Mouse (Mus musculus) hematopoietic stem cell, adult 5-6 weeks (primary cell): ENCODE data around the gene Itpka. TPM values are rescaled to one million over a fixed set of nuclear protein-coding genes. Genes with fewer than 3 reads are reported as not detected.

Experiments
- ATAC-seq, 2 experiments: fragments of 125-278 bp in 1 of 2; replicated peaks in 1 of 2; 2 replicates each; pipeline ENCODE4 v1.8.0; 2016 to 2017; ENCODE audit warnings: inconsistent platforms in 2 of 2, mild to moderate bottlenecking in 2 of 2, moderate number of reproducible peaks in 2 of 2, low read depth in 1 of 2, moderate TSS enrichment in 1 of 2; ENCODE audit not compliant: low FRiP score in 2 of 2, poor library complexity in 2 of 2, severe bottlenecking in 2 of 2, insufficient read depth in 1 of 2, low TSS enrichment in 1 of 2
- total RNA-seq: library from RNA; stranded (forward); fragments of 172-1452, 232-1000 nt; gene quantifications from 2 replicates; pipeline ENCODE4 v1.2.3, GENCODE M21; 2017

Gene Itpka
- total RNA-seq, 1 experiment from 2014 or later: 1.7 TPM

DNA sequence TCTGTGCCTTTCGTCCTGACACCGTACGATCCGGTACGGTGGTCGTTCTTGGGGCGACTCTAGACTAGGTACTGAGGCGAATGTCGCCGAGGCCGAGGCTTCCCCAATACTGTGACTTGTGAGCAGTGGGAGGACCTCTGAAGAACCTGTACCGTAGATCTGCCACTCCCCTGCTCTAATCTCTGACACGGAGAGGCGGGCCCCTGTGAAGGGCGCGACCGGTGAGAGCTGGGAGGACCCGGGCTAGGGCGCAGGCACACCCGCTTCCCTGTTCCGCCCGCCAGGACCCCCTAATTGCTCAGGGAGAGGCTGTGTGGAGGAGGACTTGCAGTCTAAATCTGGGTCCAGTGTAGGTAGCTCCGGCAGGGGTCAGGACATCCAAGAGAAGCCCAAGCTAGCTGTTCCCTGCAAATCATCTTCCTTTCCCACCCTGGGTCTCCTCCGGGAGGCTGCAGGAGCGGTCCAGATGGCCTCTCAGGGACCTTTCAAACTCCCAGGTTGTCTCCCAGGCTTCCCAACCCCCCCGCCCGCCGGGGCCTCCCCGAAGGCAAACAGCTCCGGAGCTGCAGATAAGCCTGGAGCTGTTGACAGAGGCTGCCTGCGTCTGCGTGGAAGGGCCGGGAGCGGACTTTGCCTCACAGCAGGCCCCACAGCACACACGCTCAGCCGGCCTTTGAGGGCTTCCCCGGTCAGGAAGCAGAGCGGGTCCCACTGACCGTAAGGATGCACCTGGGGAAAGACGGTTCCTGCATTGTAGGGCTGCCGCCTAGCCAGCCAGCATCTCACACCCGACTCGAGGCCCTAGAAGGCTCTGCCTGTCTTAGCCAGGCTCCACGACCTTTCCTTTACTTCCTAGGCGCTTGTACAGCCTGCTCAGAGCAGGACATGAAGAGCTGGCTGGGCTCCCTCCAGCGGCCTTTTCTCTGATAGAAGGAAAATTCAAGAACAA, 2.3 kb downstream of the Itpka start:
- no peak for ATAC-seq

DNA sequence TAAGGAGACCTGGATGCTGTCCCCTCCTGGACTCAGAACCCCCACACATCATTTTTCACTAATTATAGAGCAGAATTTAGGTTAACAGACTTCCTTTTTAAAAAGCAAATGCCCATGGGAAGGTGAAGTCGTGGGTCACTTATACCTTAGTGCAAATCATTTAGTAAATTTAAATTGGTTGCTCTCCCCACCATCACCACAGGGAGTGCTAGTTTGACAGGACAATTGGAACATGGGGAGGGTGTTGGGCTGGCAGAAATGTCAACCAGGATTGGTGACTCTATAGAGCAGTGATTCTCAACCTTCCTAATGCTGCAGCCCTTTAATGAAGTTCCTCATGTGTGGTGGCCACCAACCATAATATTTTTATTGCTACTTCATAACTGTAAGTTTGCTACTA, 3.1 kb downstream of the Itpka start:
- ATAC-seq: peak in 1 of 2 experiments; percentile 43; a peak in 1 of 4 replicates

DNA sequence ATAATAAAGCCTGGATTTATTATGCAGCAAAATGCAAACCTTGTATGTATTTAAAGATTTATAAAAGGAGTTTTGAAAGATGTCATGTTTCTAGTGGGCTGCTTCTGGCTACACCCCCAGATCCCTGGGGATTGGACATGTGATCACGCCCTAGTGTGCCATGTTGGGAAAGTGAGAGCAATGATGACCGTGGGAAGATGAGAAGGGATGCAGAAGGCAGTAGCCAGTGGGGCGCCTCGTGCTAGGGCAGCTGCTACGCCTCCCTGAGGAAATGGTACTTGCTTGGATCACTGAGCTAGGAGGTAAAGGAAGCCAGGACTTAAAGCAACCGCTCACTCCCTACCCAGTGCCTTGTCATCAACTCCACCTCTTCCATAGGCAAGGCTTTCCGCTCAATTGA, 5.4 kb downstream of the Itpka start:
- ATAC-seq: no peak

DNA sequence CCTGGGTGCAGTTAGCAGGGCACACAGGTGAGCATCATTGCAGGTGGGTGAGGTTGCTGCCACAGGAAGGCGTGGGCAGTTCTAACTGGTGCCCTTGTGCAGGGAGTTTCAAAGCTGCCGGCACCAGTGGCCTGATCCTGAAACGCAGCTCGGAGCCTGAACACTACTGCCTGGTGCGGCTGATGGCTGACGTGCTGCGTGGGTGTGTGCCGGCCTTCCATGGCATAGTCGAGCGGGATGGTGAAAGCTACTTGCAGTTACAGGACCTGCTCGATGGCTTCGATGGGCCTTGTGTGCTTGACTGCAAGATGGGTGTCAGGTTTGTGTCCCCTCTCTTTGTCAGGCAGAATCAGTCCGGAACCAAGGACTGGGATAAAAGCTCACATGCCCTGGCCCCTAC, 7.1 kb downstream of the Itpka start:
- ATAC-seq: no peak

DNA sequence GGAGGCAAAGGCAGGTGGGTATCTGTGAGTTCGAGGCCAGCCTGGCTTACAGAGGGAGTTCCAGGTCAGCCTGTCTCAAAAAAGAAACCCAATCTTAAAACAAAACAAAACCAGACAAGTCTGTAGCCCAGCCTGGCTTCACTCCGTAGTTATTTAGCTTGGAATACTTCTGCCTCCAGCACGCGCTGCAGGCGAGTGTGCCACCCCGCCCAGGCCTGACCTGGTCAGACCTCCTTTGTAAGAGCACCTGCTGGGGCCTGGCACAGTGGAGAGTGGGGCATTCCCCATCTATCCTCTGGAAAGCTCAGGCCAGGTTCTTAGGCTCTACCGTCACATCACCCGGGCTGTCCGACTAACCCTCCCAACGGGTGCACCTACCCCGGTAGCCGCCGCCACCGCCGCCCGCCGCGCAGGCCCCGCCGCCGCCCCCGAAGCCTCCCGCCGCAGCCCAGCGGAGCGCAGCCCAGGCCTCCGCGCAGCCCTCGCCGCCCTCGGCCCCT, 15.5 kb downstream of the Itpka start:
- no peak for ATAC-seq

DNA sequence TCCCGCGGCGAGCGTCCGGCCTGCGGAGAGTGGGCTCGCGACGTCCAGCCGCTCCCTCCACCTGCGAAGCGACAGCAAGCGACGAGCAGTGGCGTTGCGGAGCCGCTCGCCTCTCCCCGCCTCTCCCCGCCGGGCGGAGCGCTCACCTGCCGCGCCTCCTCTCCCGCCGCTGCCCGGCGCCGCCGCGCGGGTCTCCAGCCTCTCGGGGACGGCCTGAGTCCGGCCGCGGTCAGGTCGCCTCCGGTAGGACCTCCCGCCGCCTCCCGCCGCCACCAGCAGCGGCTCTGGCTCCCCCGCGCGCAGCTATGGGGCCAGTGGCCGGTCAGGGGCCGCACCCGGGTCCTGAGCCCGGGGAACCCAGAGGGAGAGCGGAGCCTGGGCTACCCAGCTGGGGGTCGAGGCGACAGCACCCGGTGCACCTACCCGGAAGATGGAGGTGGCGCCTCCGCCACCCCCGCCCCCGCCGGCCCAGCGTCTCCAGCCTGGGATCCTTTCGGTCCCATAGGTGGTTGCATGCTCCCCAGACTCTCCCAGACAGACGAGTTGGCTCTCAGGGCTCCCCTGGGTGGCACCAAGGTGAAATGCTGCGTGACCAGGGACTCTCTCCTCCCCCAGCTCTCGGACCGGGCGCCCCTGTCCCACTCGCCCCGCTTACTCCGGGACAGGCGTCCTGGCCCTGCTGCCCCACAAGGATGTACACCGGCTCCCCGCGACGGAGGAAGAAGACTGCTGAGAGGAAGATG, 16.1 kb downstream of the Itpka start:
- peak in 1 of 2 experiments; percentile 11; a peak in 1 of 4 replicates for ATAC-seq

DNA sequence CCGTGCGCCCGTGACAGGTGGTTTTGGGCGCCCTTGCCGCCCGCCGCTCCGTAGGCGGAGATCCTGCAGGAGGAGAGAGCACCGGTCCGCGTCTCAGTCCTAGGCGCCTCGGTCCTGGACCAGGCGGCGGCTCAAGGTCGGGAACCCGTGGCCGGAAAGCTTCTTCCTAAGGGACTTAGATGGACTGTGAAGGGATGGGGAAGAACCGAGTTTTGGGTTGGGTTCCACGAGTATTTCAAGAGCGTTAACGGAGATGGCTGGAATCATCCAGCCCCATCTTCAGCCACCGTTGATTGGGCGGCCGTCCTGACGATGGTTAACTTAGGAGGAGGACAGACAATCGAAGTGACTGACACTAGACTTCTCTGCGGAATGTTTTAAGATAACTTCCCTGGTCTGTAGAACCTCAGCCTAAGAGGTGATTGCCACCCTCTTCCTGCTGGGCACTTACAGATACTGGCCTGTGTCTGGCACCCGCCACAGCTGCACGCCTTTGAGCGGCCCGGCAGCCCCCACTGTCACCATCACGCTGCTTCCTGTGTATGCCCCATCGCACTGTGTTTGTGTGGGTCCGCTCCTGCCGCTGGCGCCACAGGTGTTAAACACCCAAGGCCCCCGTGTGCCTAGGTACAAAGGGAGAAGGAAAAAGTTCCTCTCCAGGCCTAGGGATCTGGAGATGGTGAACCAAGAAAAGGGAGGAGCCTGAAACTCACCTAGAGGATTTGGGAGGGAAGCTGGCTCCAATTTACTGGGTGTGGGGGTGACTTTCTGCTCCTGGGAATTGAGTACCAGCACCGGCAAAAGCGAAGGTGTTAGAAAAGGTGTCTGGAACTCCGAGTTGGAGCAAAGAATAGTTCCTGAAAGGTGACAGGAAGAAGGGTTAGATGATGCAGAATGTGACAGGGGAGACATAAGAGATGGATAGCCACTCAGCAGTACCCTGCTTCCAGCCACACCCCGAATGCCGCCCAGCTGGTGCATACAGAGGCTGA, 17.0 kb downstream of the Itpka start:
- peak; percentile 18 to 46; a peak in 2 of 4 replicates for ATAC-seq

DNA sequence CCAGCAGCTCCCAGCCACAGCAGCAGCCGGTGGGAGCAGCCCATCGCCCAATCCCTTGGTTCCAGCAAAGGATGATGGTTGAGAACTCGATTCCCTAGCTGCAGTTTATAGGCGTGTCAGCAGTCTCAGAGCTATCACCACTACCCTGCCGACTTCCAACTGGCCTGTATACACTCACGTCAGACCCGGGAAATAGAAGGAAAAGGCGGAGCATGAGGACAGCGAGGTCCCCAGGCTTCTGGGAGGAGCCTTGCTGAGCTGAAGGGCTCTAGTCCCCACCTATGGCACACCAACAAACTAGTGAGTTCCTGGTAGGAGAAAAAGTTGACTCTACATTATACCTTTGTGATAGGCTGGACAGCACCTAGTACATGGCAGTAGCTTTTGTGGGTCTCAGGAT, 18.1 kb downstream of the Itpka start, which contains the start of gene Ltk:
Gene Ltk (minus strand): TSS at position 181 of the 400 bp plus-strand sequence.
- no peak for ATAC-seq

DNA sequence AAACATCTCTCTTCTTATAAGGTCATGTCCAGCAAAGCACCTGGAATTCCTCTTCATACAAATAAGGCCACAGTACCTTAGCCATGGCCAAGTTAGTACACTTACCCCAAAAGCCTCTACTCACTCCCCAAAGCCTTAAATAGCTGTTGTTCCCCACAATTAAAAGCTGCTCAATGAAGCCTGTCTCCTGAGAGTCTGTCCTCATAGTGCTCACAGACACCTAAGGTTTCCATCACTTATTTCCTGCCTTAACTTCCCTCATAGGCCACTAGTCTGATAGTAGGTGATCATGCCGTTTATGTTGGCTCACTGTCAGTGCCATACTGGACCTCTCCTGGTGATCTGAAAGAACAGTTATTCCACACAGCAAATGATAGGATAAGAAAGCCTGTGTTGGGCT, 20.1 kb downstream of the Itpka start:
- ATAC-seq: no peak

DNA sequence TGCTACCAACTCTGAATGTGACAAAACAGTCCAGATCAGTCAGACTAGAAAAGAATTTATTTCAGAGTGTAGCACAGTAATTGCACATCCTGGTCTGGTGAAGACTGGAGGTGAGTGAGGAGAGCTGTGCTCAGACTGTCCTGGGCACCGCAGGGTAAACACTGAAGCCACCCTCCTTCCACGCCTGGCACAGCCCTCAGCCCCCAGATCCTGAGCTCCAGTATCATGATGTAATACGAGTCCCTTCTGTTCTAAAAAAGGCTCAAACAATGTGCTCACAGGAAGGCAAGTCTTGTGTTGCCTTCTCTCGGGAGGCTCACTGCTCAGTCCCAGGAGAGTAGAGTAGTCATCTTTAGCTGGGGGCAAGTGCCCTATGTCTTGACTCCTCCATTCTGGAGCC, 21.8 kb downstream of the Itpka start:
- no peak for ATAC-seq

DNA sequence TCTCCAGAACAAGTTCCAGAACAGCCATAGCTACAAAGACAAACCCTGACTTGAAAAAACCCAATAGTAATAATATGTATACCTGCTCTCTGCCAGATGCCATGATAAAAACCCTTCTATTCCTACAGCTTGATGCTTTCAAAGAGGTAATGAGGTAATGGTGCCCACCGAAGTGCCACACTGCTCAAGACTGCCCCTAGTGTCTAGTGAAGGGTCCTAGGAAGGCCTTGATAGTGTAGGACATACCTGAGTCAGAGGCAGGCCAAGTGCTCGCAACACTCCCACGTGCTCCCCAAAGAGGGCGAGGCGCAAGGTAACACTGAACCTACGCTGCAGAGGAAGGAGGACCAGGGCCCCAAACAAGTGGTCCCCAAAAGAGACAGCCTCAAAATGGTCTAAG, 25.1 kb downstream of the Itpka start:
- no peak for ATAC-seq

DNA sequence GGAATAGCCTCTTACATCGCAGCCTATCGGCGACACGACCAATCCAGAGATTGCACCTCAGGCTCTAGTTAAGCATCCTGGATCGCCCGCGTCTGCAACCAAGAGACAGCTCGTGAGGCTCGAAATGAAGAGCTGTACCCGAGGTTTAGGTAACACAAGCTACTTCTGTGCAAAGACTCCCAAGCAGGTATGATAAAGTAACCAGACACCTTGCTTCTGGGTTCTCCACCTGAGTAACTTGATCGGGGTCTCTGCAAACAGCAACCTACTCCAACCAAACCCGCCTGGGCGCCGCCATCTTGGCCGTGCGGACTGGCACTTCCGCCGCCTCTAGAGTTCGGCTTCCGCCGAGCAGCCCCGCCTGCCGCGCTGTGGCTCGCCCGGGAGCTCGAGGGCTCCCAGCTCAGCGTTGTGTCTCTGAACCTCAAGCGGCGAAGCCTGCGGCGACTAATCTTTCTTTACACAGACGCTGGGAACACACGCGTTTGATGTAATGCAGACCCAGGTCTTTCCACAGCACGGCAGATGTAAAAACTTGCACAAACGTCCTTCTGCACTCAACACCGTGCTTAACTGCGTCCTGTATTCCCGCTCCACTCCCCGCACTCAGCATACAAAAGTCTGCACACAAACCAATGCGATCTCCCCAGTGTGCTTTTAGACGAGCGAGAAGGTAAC, 45.2 kb downstream of the Itpka start, which contains the start of gene Rpap1:
Gene Rpap1 (minus strand): TSS at position 332 of the 678 bp plus-strand sequence.
- ATAC-seq: peak; percentile 97 to 99

DNA sequence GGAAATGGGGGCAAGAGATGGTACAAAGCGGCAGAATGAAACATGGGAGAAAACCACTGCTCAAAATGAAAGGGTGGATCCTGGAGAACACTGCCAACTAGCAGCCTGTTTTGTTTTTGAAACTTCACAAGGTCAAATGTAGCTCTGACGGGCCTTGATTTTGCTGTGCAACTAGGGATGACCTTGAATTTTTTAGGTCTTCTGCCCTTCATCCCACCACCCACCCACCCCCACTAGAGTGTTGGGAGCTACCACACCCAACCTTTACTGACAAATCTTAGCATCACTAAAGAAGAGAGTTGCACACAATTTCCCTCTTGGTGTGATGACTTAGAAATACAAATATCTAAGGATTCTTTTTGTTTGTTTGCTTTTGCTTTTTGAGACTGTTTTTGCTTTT, 47.9 kb downstream of the Itpka start:
- no peak for ATAC-seq

DNA sequence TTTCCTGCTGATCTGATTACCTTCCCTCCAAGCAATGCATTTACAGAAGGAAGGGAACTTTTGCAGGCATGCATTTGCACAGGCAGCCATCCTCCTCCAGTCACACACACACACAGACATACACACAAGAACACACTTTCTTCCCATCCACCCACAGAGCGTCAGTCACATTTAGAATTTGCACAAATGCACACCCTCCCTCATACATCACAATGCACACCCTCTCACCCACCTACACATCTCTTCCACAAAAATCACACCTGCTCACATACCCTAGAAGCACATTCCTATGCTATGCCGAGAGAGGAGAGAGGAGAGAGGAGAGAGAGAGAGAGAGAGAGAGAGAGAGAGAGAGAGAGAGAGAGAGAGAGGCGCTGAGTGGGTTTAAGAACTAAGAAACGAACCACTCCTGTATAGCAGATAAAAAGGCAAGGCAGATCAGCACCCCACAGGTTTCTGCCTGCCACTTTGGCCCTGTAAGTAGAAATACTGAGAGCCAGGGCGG, 55.2 kb downstream of the Itpka start, which contains the start of gene Tyro3:
Gene Tyro3 (plus strand): TSS at position 455 of the 505 bp plus-strand sequence.
- no peak for ATAC-seq

DNA sequence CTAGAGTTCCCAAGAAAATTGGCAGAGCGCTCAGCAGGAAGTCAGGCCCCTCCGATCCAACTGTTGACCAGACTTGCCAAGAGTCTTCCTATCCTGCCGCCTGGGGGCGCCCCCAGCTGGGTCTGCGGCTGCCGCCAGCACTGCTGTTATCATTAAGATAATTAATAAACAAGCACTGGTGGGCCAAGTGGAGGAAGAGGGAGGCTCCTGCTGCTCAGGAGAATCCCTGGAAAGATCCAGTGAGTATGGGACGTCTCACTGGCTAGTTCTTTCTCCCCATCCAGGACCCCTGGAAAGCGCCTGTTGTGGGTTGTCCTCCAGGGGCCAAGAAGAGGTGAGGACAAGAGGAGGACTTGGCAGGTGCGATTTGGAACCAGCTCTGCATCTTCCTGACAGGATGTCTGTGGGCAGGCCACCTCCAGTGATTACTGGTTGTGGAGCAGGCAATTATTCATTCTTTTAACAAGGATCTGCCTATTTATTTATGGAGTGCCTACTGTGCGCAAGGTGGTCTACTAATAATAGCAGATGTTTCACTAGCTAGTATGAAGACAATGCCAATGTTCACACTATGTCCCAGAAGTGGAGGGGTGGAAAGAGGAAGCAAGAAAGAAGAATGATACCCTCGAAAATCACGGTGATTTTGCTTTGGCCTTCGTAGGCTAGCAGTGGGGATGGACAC, 56.2 kb downstream of the Itpka start:
- peak; percentile 23 to 29; a peak in 1 of 4 replicates for ATAC-seq
